ENCODE assay signal across 17 mouse cellular contexts in the genomic region with DNA sequence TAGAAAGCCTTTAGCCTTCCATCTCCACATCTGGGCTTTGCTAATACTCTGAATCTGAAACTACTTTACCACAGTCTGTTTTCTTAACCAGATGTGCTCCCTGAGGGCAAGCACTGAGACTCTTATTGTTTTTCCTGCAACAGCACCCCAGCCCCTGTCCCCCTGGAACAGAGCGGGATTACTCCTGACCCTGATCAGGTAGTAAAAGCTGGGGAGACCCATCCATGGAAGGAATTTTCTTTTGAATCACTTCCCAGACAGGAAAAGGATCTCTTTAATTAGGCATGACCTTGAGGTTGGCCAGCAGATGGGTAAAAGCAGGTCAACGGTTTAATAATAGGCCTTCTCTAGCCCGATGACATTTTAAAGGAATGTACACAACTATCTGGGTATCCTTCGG.
DNase-seq lines count a peak whose midpoint lies in the region; TF ChIP-seq lines count a peak whose summit lies in the region.
"Had no signal": no experiment of that assay in that cellular context is flagged by ENCODE, and none has a peak within 500 bp of the region (broad histone marks: within the 10 kb centered on the region; RNA-seq: fewer than 3 reads in every experiment).

No protein-coding gene starts in this region.

- peak; percentile 40 to 75 for DNase-seq in adrenal gland, adult (ENCODE audit: inconsistent age in 2 of 2, low spot score in 1 of 2)
- DNase-seq in adrenal gland, adult 8-10 months = no peak
- DNase-seq in gastrocnemius, adult 2 months = no peak
- DNase-seq in gastrocnemius, postnatal 10 days = no peak
- DNase-seq in heart, adult 9 months (ENCODE audit: low spot score in 2 of 2) = peak; percentile 37 to 40
- no peak for DNase-seq in heart, postnatal 4 days
- DNase-seq in ovary, postnatal 36 days (ENCODE audit: low spot score) = peak; percentile 5
- no peak for DNase-seq in ovary, postnatal 14 days (ENCODE audit: low spot score)
- DNase-seq: B cell, adult 2 months; cerebellum, adult 11 months; cerebellum, adult 8-10 months; cerebellum, postnatal 14 days; kidney, adult 8-10 months had no signal

- TF ChIP-seq CTCF in gastrocnemius, adult 2 months (IDR thresholded peaks at IDR 0.05) = no peak

- no peak overlapping the region for H3K4me3 ChIP-seq in gastrocnemius, adult 2 months
- H3K4me3 ChIP-seq: embryonic facial prominence, embryonic 13.5 days; forebrain, embryonic 12.5 days; heart, embryonic 13.5 days; hindbrain, embryonic 12.5 days had no signal

- intact Hi-C loops in gastrocnemius, adult 2 months (cut with DNase I) = no loop called here

- peak overlapping the region; percentile 63 for H3K27ac ChIP-seq in gastrocnemius, adult 2 months
- H3K27ac ChIP-seq: embryonic facial prominence, embryonic 13.5 days; forebrain, embryonic 12.5 days; heart, embryonic 13.5 days; hindbrain, embryonic 12.5 days had no signal

Comparison
In these comparisons a context has a peak if more than half of its experiments do, and no peak if none do; other contexts are left out.
1. DNase-seq: peak in adrenal gland, adult (2 of 2), heart, adult 9 months (2 of 2) and ovary, postnatal 36 days (single experiment); none in adrenal gland, adult 8-10 months (single experiment), gastrocnemius, adult 2 months (single experiment), gastrocnemius, postnatal 10 days (single experiment), heart, postnatal 4 days (single experiment) and ovary, postnatal 14 days (single experiment).